Mouse (Mus musculus): ENCODE data around the gene Dcaf1. TPM values are rescaled to one million over a fixed set of nuclear protein-coding genes. Genes with fewer than 3 reads are reported as not detected.

Gene Dcaf1
- total RNA-seq, 2 experiments from 2014 or later = 30.4 to 33.9 TPM

DNA sequence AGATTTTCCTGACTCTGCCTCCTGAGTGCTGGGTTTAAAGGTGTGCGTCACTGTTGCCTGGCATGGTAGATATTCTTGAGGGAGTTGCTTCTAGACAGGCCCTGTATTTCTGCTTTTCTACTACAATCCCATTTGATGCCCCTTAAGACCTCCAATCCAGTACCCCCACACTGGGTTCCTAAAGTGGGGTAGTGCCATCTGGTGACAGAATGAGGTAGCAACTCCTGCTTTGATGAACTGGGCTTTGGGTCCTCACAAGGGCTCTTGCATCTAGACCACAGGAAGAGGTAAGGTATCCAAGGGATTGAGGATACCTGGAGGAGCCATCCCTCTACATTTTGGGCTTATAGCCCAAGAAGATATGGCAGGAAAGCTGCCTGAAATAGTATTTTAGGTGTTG is 2.5 kb upstream of the Dcaf1 start:
- Histone ChIP-seq H3K27ac (no peak overlapping the region), H3K4me3 (no peak overlapping the region)
- TF ChIP-seq CTCF (conservative IDR thresholded peaks at IDR 0.05) = peak; percentile 69
- DNase-seq (ENCODE audit: low spot score in 2 of 2) = no peak

DNA sequence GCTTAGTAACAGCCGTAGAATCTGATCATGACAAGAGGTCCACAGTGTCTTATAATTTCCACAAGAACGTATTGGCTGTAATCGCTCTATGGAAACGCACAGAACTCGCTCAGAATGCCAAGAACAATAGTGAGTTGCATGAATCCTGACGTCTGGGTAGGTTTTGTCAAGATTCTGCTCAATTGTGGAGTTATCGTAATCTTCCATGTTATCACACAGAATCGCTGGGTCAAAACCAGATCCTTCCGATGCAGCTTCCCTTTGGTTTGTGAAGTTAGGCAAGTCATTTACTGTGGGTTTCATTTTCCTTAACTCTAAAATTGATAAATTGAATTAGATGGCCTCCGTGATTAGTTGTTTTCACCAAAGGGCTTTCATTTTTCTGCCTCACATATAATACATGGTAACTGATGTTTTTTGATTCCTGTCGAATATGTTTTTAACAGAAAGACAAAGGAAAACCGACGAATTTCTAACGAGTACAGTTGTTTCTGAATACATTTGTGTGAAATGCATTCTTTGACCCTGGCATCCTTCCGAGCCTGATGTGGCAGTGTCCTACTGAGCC is 540 bp upstream of the Dcaf1 start:
- DNase-seq (ENCODE audit: low spot score in 2 of 2) = no peak
- peak overlapping the region; percentile 86 for H3K4me3 ChIP-seq
- H3K27ac ChIP-seq = peak overlapping the region; percentile 74
- no peak for TF ChIP-seq CTCF (conservative IDR thresholded peaks at IDR 0.05)

DNA sequence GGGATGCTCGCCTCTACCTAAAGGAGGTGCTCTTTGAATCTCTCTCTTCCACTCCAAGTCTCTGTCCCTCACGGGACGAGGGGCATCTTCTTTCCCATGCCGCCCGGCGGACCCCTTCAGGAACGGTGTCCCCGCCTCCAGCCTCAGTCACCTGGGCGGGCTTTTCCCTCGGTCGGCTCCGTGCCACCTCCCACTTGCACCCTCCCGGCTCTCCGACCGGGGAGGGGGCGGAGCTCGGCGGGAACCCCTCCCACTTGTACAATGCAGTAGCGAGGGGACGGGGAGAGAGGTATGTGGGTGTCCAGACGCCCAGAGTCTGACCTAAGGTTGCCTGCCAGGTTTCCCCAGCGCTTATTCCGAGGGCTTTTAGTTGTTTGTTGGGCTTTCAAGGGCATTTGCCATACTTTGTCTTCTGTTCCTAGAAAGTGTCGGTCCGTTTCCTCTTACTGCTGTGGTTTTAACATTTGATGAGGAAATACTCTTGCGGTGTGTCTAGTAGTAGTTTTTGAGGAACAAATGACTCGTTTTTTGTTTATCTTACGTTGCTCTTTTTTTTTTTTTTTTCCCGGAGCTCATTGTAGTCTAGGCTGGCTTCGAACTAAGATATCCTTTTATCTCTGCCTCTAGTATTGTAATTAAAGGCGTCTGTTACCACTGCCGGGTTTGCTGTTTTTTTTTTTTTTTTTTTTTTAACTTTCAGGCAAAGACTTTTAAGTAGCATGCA is 869 bp downstream of the Dcaf1 start:
- Histone ChIP-seq H3K4me3 (peak overlapping the region; percentile 86), H3K27ac (peak overlapping the region; percentile 85)
- TF ChIP-seq CTCF (conservative IDR thresholded peaks at IDR 0.05) = no peak; the same call in 1 of the 2 replicates
- peak; percentile 66 to 71 for DNase-seq (ENCODE audit: low spot score in 2 of 2)

DNA sequence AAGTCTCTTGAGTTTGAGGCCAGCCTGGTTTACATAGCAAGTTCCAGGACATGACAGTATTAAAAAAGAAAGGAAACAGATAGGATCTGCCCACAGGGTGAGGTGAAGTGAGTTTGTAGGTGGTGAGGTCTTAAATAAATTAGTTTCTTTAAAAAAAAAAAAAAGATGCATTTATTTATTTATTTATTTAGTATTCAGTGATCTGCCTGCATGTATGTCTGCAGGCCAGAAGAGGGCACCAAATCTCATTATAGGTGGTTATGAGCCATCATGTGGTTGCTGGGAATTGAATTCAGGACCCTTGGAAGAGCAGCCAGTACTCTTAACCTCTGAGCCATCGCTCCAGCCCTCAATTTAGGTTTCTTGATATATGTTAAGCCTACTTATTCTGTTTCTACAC is 18.9 kb downstream of the Dcaf1 start:
- TF ChIP-seq CTCF (conservative IDR thresholded peaks at IDR 0.05) = peak; percentile 64
- no peak overlapping the region for H3K4me3 ChIP-seq
- H3K27ac ChIP-seq = no peak overlapping the region
- no peak for DNase-seq (ENCODE audit: low spot score in 2 of 2)

DNA sequence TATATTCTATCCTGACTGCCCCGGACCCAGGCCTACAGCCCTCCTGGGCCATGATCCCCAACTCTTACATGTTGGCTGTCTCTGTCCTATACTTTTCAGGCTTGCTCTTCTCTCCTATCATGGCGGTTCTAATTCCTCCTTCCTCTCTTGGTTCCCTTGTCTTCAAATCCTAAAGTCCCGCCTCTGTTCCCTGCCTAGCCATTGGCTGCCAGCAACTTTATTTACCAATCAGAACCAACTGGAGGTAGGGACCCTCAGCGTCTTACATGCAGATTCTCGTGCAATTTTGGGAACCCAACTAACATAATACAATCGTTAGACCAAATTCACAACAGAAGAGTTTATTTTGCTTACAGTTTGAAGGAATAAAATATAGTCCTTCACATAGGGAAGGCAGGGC is 21.1 kb downstream of the Dcaf1 start:
- no peak overlapping the region for H3K4me3 ChIP-seq
- DNase-seq (ENCODE audit: low spot score in 2 of 2) = no peak

DNA sequence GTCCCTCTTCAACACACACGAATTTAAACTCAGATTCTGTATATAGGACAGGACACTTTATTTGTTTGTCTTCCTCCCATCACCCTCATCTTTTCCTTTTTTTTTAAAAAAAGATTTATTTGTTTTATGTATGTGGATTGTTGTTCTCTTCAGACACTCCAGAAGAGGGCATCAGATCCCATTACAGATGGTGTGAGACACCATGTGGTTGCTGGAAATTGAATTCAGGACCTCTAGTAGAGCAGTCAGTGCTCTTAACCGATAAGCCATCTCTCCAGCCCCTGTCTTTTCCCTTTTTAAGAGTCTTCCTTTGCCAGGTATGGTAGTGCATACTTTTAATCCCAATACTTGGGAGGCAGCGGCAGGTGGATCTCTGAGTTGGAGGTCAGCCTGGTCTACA is 35.0 kb downstream of the Dcaf1 start:
- DNase-seq (ENCODE audit: low spot score in 2 of 2) = no peak
- no peak overlapping the region for H3K27ac ChIP-seq
- peak; percentile 55 for TF ChIP-seq CTCF (conservative IDR thresholded peaks at IDR 0.05)
- H3K4me3 ChIP-seq = no peak overlapping the region

More for the DNA sequence above, 21.1 kb downstream of the Dcaf1 start:
- no peak overlapping the region for H3K27ac ChIP-seq
- TF ChIP-seq CTCF (conservative IDR thresholded peaks at IDR 0.05) = no peak

DNA sequence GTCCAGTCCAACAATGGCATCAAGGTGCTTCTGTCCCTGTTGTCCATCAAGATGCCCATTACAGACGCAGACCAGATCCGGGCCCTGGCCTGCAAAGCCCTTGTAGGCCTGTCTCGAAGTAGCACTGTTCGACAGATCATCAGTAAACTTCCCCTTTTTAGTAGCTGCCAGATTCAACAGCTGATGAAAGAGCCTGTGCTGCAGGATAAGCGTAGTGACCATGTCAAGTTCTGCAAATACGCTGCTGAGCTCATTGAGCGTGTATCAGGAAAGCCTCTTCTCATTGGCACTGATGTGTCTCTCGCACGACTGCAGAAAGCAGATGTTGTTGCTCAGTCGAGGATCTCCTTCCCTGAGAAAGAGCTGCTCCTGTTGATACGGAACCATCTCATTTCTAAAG is 36.4 kb downstream of the Dcaf1 start:
- no peak for DNase-seq (ENCODE audit: low spot score in 2 of 2)
- H3K4me3 ChIP-seq = no peak overlapping the region
- no peak overlapping the region for H3K27ac ChIP-seq
- no peak for TF ChIP-seq CTCF (conservative IDR thresholded peaks at IDR 0.05)

DNA sequence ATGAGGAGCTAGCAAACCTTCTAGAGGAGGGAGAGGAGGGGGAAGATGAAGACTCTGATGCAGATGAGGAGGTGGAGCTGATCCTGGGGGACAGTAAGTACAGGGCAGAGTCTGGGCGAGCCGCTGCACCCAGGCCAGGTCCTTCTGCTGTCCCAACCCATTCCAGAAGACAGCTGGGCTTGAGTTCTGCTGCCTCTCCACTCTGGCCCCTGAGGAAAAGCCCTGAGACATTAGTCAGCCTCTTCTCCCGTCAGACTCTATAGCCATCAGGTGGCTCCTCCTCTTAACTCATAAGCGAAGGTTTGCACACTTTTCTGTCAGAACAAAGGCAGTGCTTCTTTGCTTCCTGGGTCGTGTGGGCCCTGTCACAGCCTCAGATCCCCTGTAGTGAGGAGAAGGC is 52.5 kb downstream of the Dcaf1 start:
- Histone ChIP-seq H3K27ac (no peak overlapping the region), H3K4me3 (no peak overlapping the region)
- no peak for TF ChIP-seq CTCF (conservative IDR thresholded peaks at IDR 0.05)
- DNase-seq (ENCODE audit: low spot score in 2 of 2) = no peak

DNA sequence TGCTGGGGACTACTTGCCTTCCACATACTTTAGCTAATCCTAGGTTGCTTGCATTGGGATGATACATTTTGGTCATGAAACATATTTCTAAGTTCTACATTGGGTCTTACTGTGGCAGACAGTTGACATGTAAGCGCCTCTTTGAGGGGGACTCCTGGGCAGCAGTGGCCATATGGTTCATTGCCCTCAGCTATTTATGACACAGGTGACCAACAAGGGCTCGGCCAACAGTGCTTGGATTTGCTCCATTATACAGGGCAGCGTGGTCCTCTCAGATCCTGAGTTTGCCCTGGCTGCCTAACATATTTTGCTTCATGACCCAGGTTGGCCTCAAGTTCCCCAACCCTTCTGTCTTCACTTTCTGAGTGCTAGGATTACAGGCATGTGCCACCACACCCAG is 55.0 kb downstream of the Dcaf1 start:
- TF ChIP-seq CTCF (conservative IDR thresholded peaks at IDR 0.05) = no peak
- H3K4me3 ChIP-seq = no peak overlapping the region
- DNase-seq (ENCODE audit: low spot score in 2 of 2) = no peak
- no peak overlapping the region for H3K27ac ChIP-seq

DNA sequence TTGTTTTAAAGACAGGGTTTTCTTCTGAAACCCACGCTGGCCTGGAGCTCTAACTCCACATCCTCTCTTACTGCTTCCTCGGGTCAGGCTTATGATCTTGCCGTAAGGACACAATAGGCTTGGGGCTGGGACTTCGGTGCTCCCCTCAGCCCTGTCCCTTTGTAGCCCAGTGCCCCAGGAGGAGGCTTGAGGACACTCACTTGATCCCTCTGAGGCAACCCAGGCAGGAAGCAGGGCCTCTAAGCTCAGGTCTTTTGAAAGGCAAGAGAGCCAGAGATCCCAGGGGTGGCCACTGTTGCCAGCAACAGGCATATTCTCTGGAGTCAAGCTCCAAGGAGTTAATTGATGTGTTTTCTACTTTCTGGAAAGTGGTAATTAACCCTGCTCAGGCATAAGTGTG is 57.8 kb downstream of the Dcaf1 start:
- H3K27ac ChIP-seq = no peak overlapping the region
- TF ChIP-seq CTCF (conservative IDR thresholded peaks at IDR 0.05) = no peak
- no peak for DNase-seq (ENCODE audit: low spot score in 2 of 2)
- no peak overlapping the region for H3K4me3 ChIP-seq

DNA sequence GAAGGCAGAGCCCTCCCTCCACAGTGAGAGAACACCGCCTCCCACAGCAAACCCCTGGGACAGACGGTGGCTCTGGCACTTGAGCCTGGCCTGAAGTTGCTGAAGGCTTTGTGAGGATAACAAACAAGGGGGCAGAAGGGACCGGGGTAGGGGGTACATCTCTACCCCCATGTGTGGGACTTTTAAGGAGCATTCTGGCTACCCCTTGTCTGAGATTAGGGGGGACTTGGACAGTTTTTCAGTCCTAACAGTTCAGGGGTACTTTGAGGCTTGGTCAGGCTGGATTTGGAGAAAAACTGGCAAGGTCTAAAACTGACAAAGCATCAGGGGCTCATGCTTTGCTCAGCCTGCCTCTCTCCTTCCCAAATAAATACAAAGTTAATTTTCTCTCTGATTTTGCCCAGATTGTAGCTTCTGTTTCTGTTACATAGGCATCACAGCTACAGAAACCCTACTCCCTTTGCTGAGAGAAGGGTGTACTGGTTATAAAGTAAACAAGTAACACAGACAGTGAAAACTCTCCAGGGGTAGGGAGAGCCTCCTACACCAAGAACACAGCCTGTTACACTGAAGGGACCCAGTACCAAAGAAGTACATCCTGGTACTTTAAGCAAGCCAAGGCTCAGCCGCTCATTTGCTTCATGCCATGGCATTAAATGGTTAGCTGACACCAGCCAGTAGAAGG is 59.5 kb downstream of the Dcaf1 start:
- H3K4me3 ChIP-seq = no peak overlapping the region
- DNase-seq (ENCODE audit: low spot score in 2 of 2) = no peak
- H3K27ac ChIP-seq = peak overlapping the region; percentile 43; the same call in 1 of the 2 replicates
- TF ChIP-seq CTCF (conservative IDR thresholded peaks at IDR 0.05) = no peak

DNA sequence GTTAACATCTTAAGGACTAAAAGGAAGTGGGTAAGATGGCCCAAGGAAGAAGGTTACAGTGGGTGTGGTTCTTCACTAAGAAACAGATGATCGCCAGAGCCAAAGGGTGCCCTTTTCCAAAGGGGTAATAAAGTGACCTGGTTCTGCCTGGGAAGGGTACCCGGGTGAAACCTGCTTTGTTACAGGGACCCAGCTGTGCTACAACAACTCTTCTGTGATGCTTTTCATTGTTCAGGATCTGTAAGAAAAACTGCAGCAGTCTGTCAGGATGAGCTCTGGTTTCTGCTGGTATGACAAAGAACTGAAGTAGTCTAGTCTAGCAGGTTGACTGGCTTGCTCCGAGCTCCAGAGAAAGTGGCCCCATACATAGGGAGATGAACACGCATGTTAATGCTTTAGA is 60.5 kb downstream of the Dcaf1 start:
- Histone ChIP-seq H3K4me3 (no peak overlapping the region), H3K27ac (peak overlapping the region; percentile 43; the same call in 1 of the 2 replicates)
- TF ChIP-seq CTCF (conservative IDR thresholded peaks at IDR 0.05) = no peak
- no peak for DNase-seq (ENCODE audit: low spot score in 2 of 2)

DNA sequence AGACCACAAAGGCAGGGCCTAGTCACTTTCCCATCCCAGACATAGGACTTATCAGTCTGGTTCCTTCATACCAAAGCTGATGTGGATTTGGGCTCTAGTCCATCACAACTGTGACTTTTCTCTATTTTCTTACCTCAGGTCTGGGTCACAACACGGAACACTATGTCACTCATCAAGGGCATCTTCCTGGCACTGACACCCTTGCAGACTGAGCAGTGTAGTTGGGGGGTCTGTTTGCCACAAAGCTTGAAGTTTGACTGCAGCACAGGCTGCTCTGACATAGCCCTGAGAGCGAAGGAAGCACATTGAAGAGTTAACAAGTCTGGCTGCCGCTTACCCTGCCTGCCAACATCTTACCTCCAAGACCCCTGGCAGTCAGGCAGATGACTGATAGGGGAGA is 61.4 kb downstream of the Dcaf1 start:
- DNase-seq (ENCODE audit: low spot score in 2 of 2) = no peak
- no peak overlapping the region for H3K27ac ChIP-seq
- TF ChIP-seq CTCF (conservative IDR thresholded peaks at IDR 0.05) = no peak
- H3K4me3 ChIP-seq = peak overlapping the region; percentile 32; the same call in 1 of the 2 replicates
